8 mouse cellular contexts compared by ENCODE assay signal in the genomic region with DNA sequence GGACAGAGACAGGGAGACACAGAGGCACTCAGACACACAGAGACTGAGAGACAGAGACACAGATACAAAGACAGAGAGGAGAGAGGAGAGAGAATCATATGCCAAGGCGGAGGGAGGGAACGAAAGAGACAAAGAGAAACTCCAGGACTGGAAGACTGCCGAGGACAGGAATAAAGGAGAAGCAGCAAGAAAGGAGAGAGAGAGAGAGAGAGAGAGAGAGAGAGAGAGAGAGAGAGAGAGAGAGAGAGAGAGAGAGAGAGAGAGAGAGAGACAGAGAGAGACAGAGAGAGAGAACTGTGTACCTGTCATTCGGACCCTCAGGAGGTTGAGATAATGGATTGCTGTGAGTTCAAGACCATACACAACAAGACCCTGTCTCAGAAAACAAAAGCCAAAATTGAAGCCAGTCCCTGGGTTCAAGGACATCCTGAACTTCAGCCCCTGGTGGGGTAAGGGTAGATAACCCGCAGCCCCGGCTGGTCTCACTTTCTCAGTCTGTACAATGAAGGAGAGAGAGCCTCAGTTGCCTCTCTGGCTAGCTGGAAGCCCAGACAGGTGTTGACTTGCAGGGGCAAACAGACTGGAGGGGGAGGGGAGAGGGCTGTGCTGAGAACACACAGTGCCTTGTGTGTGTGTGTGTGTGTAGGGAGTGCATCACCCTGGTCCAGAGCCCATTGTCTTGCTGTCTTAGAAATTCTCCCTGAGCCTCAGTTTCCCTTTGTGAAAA. TPM values are rescaled to one million over a fixed set of nuclear protein-coding genes. Genes with fewer than 3 reads are reported as not detected.
DNase-seq lines count a peak whose midpoint lies in the region; ATAC-seq and TF ChIP-seq lines count a peak whose summit lies in the region.

No protein-coding gene starts in this region.

- ATAC-seq in heart, embryonic 14.5 days (ENCODE audit: insufficient number of reproducible peaks, insufficient read depth, low FRiP score, low read depth), result 0 out of 2 replicates have a peak, but pooled peaks have one; percentile 0
- ATAC-seq in G1E (ENCODE audit: extremely low read depth, insufficient number of reproducible peaks, low FRiP score, poor library complexity, severe bottlenecking), result no peak
- ATAC-seq in heart, embryonic 16.5 days (replicated peaks; ENCODE audit: extremely low read depth, insufficient read depth, low FRiP score), result no peak
- no peak for ATAC-seq in erythroid progenitor cell, adult 5-6 weeks (replicated peaks; ENCODE audit: low FRiP score, poor library complexity, severe bottlenecking)

- WGBS in heart, embryonic 14.5 days, result 22% methylated on average over 6 of the region's 6 CpGs
- WGBS in heart, embryonic 16.5 days, result 18% methylated on average over 6 of the region's 6 CpGs
- WGBS in midbrain, embryonic 10.5 days, result 27% methylated on average over 6 of the region's 6 CpGs

- peak overlapping the region; percentile 66 to 99 for H3K4me3 ChIP-seq in heart, embryonic 14.5 days (ENCODE audit: control insufficient read depth in 1 of 2, insufficient read depth in 1 of 2, low read depth in 1 of 2, low read length in 2 of 2)
- H3K4me3 ChIP-seq in G1E (ENCODE audit: low read depth, low read length), result peak overlapping the region; percentile 81; the same call in 1 of the 2 replicates
- H3K4me3 ChIP-seq in heart, embryonic 16.5 days (ENCODE audit: low read length), result peak overlapping the region; percentile 86
- H3K4me3 ChIP-seq in midbrain, embryonic 10.5 days, result peak overlapping the region; percentile 98

- H3K27me3 ChIP-seq in heart, embryonic 14.5 days (ENCODE audit: control insufficient read depth, insufficient read depth, low read length), result no peaks in the 10 kb centered on the region
- H3K27me3 ChIP-seq in G1E (ENCODE audit: insufficient read depth, low read length), result peaks cover 20% of the 10 kb centered on the region
- H3K27me3 ChIP-seq in heart, embryonic 16.5 days (ENCODE audit: control insufficient read depth, insufficient read depth, low read length), result no peaks in the 10 kb centered on the region
- H3K27me3 ChIP-seq in midbrain, embryonic 10.5 days (ENCODE audit: low read depth, poor library complexity, severe bottlenecking), result peaks cover 15% of the 10 kb centered on the region

- H3K36me3 ChIP-seq in heart, embryonic 14.5 days (ENCODE audit: control insufficient read depth, insufficient read depth, low read length), result peaks cover 8% of the 10 kb centered on the region; the same call in 1 of the 2 replicates
- peaks cover 25% of the 10 kb centered on the region for H3K36me3 ChIP-seq in G1E (replicated peaks)
- H3K36me3 ChIP-seq in heart, embryonic 16.5 days (ENCODE audit: control insufficient read depth, insufficient read depth), result no peaks in the 10 kb centered on the region
- H3K36me3 ChIP-seq in midbrain, embryonic 10.5 days, result peaks cover 25% of the 10 kb centered on the region

- peak overlapping the region; percentile 96 for H3K4me2 ChIP-seq in heart, embryonic 14.5 days (ENCODE audit: low read length)
- H3K4me2 ChIP-seq in heart, embryonic 16.5 days (ENCODE audit: low read depth, low read length), result peak overlapping the region; percentile 63

- no peaks in the 10 kb centered on the region for H3K9me3 ChIP-seq in heart, embryonic 14.5 days (ENCODE audit: control insufficient read depth, low read length)
- no peaks in the 10 kb centered on the region for H3K9me3 ChIP-seq in G1E (replicated peaks)
- no peaks in the 10 kb centered on the region for H3K9me3 ChIP-seq in heart, embryonic 16.5 days (replicated peaks; ENCODE audit: control insufficient read depth, low read length)
- no peaks in the 10 kb centered on the region for H3K9me3 ChIP-seq in midbrain, embryonic 10.5 days (replicated peaks)

- H3K4me1 ChIP-seq in heart, embryonic 14.5 days (ENCODE audit: control insufficient read depth in 2 of 2, insufficient read depth in 2 of 2, low read length in 2 of 2), result peaks cover 10 to 29% of the 10 kb centered on the region in 2 experiments
- peaks cover 52% of the 10 kb centered on the region for H3K4me1 ChIP-seq in G1E (ENCODE audit: insufficient read depth, low read depth, low read length)
- peaks cover 24% of the 10 kb centered on the region for H3K4me1 ChIP-seq in heart, embryonic 16.5 days (ENCODE audit: control insufficient read depth, insufficient read depth, low read length)
- peaks cover 46% of the 10 kb centered on the region for H3K4me1 ChIP-seq in midbrain, embryonic 10.5 days

- peak overlapping the region; percentile 93 for H3K9ac ChIP-seq in heart, embryonic 14.5 days (ENCODE audit: low read length)
- H3K9ac ChIP-seq in heart, embryonic 16.5 days (ENCODE audit: low read length), result peak overlapping the region; percentile 90

- no peak for TF ChIP-seq CTCF in G1E (IDR thresholded peaks at IDR 0.05; ENCODE audit: low read depth, low read length)

- no peak for DNase-seq in heart, adult 9 months (ENCODE audit: low spot score in 2 of 2)
- no peak for DNase-seq in G1E (ENCODE audit: low spot score)
- DNase-seq in midbrain, embryonic 10.5 days (ENCODE audit: low spot score), result no peak
- no peak for DNase-seq in ovary, postnatal 14 days (ENCODE audit: low spot score)
- DNase-seq in urinary bladder, postnatal 10 days (ENCODE audit: low spot score), result no peak

- H3K27ac ChIP-seq in heart, embryonic 14.5 days (replicated peaks in 1 of 2; ENCODE audit: control insufficient read depth in 1 of 2, insufficient read depth in 1 of 2, low read depth in 2 of 2, low read length in 2 of 2), result peak overlapping the region; percentile 61 to 75
- peak overlapping the region; percentile 11 for H3K27ac ChIP-seq in heart, embryonic 16.5 days (ENCODE audit: low read length)
- peak overlapping the region; percentile 92 for H3K27ac ChIP-seq in midbrain, embryonic 10.5 days (replicated peaks)

RNA-seq across cellular contexts. Expression of a gene that starts 0.7 kb away (rescaled TPM):
- 9.3 and 10.5 TPM in 2 replicates for polyA plus RNA-seq in heart, embryonic 14.5 days (2014; fragmentation: Nextera tagmentation; extraction: Ambion mirVana)
- total RNA-seq in G1E (2014; fragmentation: Nextera tagmentation), result 17.8 and 21.3 TPM in 2 replicates
- total RNA-seq in G1E (2017), result 2.7 and 4.3 TPM in 2 replicates
- 34.7 and 46.5 TPM in 2 replicates for polyA plus RNA-seq in G1E (2012)
- polyA plus RNA-seq in heart, embryonic 16.5 days (2015; fragmentation: Nextera tagmentation; extraction: Ambion mirVana), result 4.5 and 6.2 TPM in 2 replicates
- 8.0 and 8.4 TPM in 2 replicates for polyA plus RNA-seq in midbrain, embryonic 10.5 days (2016; fragmentation: Nextera tagmentation; extraction: Ambion mirVana)
- 4.3 and 8.8 TPM in 2 replicates for total RNA-seq in erythroid progenitor cell, adult 5-6 weeks (2015; ENCODE audit: low replicate concordance)
- total RNA-seq in erythroid progenitor cell, adult 5-6 weeks (2017; ENCODE audit: low replicate concordance), result 1.1 and 1.2 TPM in 2 replicates

RNA-seq across cellular contexts. Expression of a gene that starts 3.8 kb away (rescaled TPM):
- polyA plus RNA-seq in heart, embryonic 14.5 days (2014; fragmentation: Nextera tagmentation; extraction: Ambion mirVana), result 1.3 and 1.8 TPM in 2 replicates
- not detected in 2 replicates for total RNA-seq in G1E (2014; fragmentation: Nextera tagmentation)
- total RNA-seq in G1E (2017), result not detected in 2 replicates
- 0.02 TPM in 1 of 2 replicates, not detected in the other for polyA plus RNA-seq in G1E (2012)
- polyA plus RNA-seq in heart, embryonic 16.5 days (2015; fragmentation: Nextera tagmentation; extraction: Ambion mirVana), result 0.50 and 0.59 TPM in 2 replicates
- polyA plus RNA-seq in midbrain, embryonic 10.5 days (2016; fragmentation: Nextera tagmentation; extraction: Ambion mirVana), result 0.75 and 0.81 TPM in 2 replicates
- not detected in 2 replicates for total RNA-seq in erythroid progenitor cell, adult 5-6 weeks (2015; ENCODE audit: low replicate concordance)
- not detected in 2 replicates for total RNA-seq in erythroid progenitor cell, adult 5-6 weeks (2017; ENCODE audit: low replicate concordance)

RNA-seq across cellular contexts. Expression of a gene that starts 48.9 kb away (rescaled TPM):
- 1.4 and 1.7 TPM in 2 replicates for polyA plus RNA-seq in heart, embryonic 14.5 days (2014; fragmentation: Nextera tagmentation; extraction: Ambion mirVana)
- total RNA-seq in G1E (2014; fragmentation: Nextera tagmentation) (4.6 and 5.2 TPM in 2 replicates), G1E (2017) (4.2 and 5.2 TPM in 2 replicates)
- 5.7 and 6.0 TPM in 2 replicates for polyA plus RNA-seq in G1E (2012)
- polyA plus RNA-seq in heart, embryonic 16.5 days (2015; fragmentation: Nextera tagmentation; extraction: Ambion mirVana), result 1.6 and 1.7 TPM in 2 replicates
- 2.3 and 2.4 TPM in 2 replicates for polyA plus RNA-seq in midbrain, embryonic 10.5 days (2016; fragmentation: Nextera tagmentation; extraction: Ambion mirVana)
- 2.9 TPM in 2 replicates for total RNA-seq in erythroid progenitor cell, adult 5-6 weeks (2015; ENCODE audit: low replicate concordance)
- total RNA-seq in erythroid progenitor cell, adult 5-6 weeks (2017; ENCODE audit: low replicate concordance), result 0.13 and 0.15 TPM in 2 replicates

RNA-seq across cellular contexts. Expression of a gene that starts 48.9 kb away (rescaled TPM):
- 87.3 and 92.9 TPM in 2 replicates for polyA plus RNA-seq in heart, embryonic 14.5 days (2014; fragmentation: Nextera tagmentation; extraction: Ambion mirVana)
- 87.2 and 92.8 TPM in 2 replicates for total RNA-seq in G1E (2014; fragmentation: Nextera tagmentation)
- total RNA-seq in G1E (2017), result 141 and 200 TPM in 2 replicates
- polyA plus RNA-seq in G1E (2012), result 537 and 654 TPM in 2 replicates
- polyA plus RNA-seq in heart, embryonic 16.5 days (2015; fragmentation: Nextera tagmentation; extraction: Ambion mirVana), result 73.2 and 83.4 TPM in 2 replicates
- polyA plus RNA-seq in midbrain, embryonic 10.5 days (2016; fragmentation: Nextera tagmentation; extraction: Ambion mirVana), result 65.2 and 68.2 TPM in 2 replicates
- 12.6 and 31.9 TPM in 2 replicates for total RNA-seq in erythroid progenitor cell, adult 5-6 weeks (2015; ENCODE audit: low replicate concordance)
- 3.5 and 5.8 TPM in 2 replicates for total RNA-seq in erythroid progenitor cell, adult 5-6 weeks (2017; ENCODE audit: low replicate concordance)

RNA-seq across cellular contexts. Expression of a gene that starts 54.7 kb away (rescaled TPM):
- polyA plus RNA-seq in heart, embryonic 14.5 days (2014; fragmentation: Nextera tagmentation; extraction: Ambion mirVana), result 910 and 1,062 TPM in 2 replicates
- not detected in 2 replicates for total RNA-seq in G1E (2014; fragmentation: Nextera tagmentation)
- total RNA-seq in G1E (2017), result 0.05 and 0.12 TPM in 2 replicates
- polyA plus RNA-seq in G1E (2012), result not detected in 2 replicates
- polyA plus RNA-seq in heart, embryonic 16.5 days (2015; fragmentation: Nextera tagmentation; extraction: Ambion mirVana), result 2,882 and 3,117 TPM in 2 replicates
- not detected in 2 replicates for polyA plus RNA-seq in midbrain, embryonic 10.5 days (2016; fragmentation: Nextera tagmentation; extraction: Ambion mirVana)
- not detected in 2 replicates for total RNA-seq in erythroid progenitor cell, adult 5-6 weeks (2015; ENCODE audit: low replicate concordance)
- not detected in 2 replicates for total RNA-seq in erythroid progenitor cell, adult 5-6 weeks (2017; ENCODE audit: low replicate concordance)

Comparison
In these comparisons a context has a peak if more than half of its experiments do, and no peak if none do; other contexts are left out.
1. H3K27ac ChIP-seq: peak in every context shown above with its lines; median percentile 92 in midbrain, embryonic 10.5 days; 68 in heart, embryonic 14.5 days; 11 in heart, embryonic 16.5 days.